Mouse (Mus musculus): ENCODE results near the gene Dok3. TPM values are rescaled to one million over a fixed set of nuclear protein-coding genes. Genes with fewer than 3 reads are reported as not detected.

Dok3 gene
- polyA plus RNA-seq, 1 experiment, result 98.6 TPM

DNA sequence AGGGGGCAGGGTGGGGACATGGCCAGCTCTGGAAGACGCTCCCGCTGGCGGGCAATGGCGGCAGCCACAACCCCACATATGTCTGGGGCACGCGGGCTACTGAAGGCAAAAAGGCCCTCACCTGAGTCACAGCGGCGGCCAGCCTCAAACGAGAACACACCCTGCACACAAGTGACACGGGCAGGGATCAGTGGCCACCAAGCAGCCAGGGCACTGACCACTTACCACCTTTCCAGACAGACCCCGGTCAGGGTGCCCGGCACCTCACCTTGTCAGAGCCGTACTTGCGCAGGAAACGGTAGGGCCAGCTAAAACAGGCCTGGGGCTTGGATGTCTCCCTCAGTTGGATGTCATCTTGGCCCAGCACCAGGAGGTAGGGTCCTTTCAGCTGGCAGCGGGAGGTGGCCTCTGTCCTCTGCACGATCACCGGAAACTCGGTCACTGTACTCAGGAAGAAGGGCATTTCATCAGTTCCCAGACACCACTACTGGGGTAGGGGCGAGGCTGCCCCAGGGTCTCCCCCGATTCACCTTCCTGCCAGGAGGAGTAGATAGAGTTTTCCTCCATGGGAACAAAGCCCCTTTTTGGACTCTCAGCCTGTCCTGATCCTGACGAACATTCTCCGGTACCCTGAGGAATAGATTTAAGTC, 5.0 kb downstream of the Dok3 start:
- Histone ChIP-seq H3K36me3 (replicated peaks; ENCODE audit: low read length) (peaks cover 43% of the 10 kb centered on the region), H3K9me3 (peaks cover 10% of the 10 kb centered on the region), H3K27me3 (replicated peaks) (peaks cover 16% of the 10 kb centered on the region), H3K4me3 (replicated peaks) (no peak overlapping the region), H3K4me1 (peaks cover 63% of the 10 kb centered on the region)
- TF ChIP-seq GATA1 (IDR thresholded peaks at IDR 0.05; ENCODE audit: borderline replicate concordance, low read length) (no peak), FLI1 (IDR thresholded peaks at IDR 0.05; ENCODE audit: low read length) (no peak)

DNA sequence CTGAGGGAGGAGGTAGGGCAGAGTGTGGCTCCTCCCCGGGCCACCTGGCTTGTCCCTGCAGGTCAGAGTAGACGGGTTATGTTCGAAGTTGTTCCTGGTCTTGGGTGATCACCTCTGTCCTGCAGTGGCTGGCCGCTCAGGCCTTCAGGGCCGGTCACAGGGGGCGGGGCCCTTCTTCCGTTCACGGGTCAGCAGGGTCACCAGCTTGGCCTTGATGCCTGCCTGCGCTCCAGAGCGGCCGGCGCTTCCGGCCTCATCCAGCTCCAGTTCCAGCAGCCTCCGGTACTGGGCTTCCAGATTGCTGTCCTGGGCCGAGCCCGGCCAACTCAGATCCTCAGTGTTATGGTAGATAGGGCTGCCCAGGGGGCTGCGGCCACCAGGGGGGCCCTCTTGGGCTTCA, 5.8 kb downstream of the Dok3 start:
- no peak for TF ChIP-seq FLI1 (IDR thresholded peaks at IDR 0.05; ENCODE audit: low read length)
- TF ChIP-seq GATA1 (IDR thresholded peaks at IDR 0.05; ENCODE audit: borderline replicate concordance, low read length), result no peak
- Histone ChIP-seq H3K36me3 (replicated peaks; ENCODE audit: low read length) (peaks cover 41% of the 10 kb centered on the region), H3K27me3 (replicated peaks) (peaks cover 16% of the 10 kb centered on the region), H3K4me3 (replicated peaks) (no peak overlapping the region), H3K4me1 (peaks cover 55% of the 10 kb centered on the region), H3K9me3 (peaks cover 10% of the 10 kb centered on the region)

DNA sequence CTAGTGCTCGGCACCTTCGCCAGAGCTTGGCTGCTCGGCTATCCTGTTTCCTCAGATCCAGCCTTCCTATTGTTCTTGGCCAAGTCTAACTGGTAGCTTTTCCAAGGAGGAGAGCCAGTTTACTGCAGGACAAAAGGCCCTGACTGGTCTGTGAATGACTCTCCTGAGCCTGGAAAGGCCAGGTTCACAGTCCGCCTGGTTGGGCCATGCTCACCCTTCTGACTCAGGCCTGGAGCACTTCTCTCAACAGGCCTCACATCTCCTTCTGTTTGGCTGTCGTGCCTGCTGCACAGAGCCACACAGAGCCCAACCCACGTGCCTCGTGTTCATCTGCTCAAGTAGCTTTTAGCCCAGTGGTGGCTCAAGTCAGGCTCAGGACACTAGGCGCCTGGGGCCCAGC, 6.4 kb downstream of the Dok3 start:
- H3K36me3 ChIP-seq (replicated peaks; ENCODE audit: low read length), result peaks cover 41% of the 10 kb centered on the region

DNA sequence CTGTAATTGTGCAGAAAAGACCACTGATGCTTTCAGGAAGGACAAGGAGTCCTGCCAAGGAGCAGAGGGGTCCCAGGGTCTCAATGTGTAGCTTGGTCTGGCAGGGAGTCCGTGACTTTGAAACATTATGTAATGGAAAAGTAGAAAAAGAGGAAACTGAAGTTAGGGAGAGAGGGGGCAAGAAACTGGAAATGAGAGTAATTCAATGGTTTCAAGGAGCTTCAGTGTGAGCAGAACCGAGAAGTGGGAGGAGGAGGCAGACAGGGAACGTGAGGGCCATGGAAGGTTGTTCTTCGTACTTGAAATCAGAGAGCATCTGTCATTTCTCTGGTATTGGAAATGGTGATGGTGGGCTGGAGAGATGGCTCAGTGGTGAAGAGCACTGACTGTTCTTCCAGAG, 9.5 kb downstream of the Dok3 start:
- no peak for TF ChIP-seq FLI1 (IDR thresholded peaks at IDR 0.05; ENCODE audit: low read length)
- no peak for TF ChIP-seq GATA1 (IDR thresholded peaks at IDR 0.05; ENCODE audit: borderline replicate concordance, low read length)
- H3K27me3 ChIP-seq (replicated peaks), result peaks cover 23% of the 10 kb centered on the region

More for the DNA sequence above, 6.4 kb downstream of the Dok3 start:
- Histone ChIP-seq H3K4me3 (replicated peaks) (no peak overlapping the region), H3K27me3 (replicated peaks) (peaks cover 16% of the 10 kb centered on the region), H3K9me3 (peaks cover 10% of the 10 kb centered on the region), H3K4me1 (peaks cover 53% of the 10 kb centered on the region)
- TF ChIP-seq GATA1 (IDR thresholded peaks at IDR 0.05; ENCODE audit: borderline replicate concordance, low read length), result no peak
- no peak for TF ChIP-seq FLI1 (IDR thresholded peaks at IDR 0.05; ENCODE audit: low read length)

DNA sequence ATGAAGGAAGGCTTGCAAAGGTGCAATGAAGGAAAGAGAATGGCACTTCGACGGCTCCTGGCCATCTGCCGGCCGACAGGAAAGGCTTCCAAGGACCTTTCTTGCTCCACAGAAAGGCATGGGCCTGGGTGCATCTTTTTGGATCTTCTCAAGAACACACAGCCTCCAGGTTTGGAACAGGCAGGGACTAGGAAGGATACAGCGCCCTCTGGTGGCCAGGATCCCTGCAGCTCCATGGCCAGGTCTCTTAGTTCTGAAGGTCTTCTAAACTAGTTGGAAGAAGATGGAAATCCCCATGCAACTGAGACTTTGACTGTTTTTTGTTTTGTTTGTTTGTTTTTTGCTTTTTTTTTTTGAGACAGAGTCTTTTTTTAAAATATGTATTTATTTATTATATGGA, 12.1 kb downstream of the Dok3 start:
- TF ChIP-seq FLI1 (IDR thresholded peaks at IDR 0.05; ENCODE audit: low read length) (no peak), GATA1 (IDR thresholded peaks at IDR 0.05; ENCODE audit: borderline replicate concordance, low read length) (no peak)

More for the DNA sequence above, 9.5 kb downstream of the Dok3 start:
- peaks cover 28% of the 10 kb centered on the region for H3K4me1 ChIP-seq
- peaks cover 22% of the 10 kb centered on the region for H3K36me3 ChIP-seq (replicated peaks; ENCODE audit: low read length)
- peaks cover 10% of the 10 kb centered on the region for H3K9me3 ChIP-seq
- no peak overlapping the region for H3K4me3 ChIP-seq (replicated peaks)

DNA sequence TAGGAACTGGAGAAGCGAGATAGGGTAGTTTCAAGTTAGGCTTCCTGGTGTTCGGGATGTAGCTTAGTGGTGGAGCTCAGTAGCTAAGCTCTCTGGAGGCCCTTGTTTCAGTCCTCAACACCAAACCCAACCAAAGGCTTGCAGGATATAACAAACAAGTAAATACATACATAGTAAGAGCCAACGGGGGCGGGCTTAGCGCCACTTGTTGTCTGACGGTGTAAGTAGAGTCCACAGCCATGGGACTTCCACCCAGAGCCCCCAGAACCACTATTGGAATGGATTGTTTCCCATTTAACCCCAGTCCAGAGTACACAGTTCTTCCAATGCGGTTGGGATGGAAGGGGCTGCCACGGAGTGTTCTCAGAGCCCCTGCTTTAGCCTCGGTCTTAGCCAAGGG, 15.3 kb downstream of the Dok3 start:
- no peak for TF ChIP-seq GATA1 (IDR thresholded peaks at IDR 0.05; ENCODE audit: borderline replicate concordance, low read length)
- TF ChIP-seq FLI1 (IDR thresholded peaks at IDR 0.05; ENCODE audit: low read length), result no peak
- H3K36me3 ChIP-seq (replicated peaks; ENCODE audit: low read length), result peaks cover 36% of the 10 kb centered on the region
- H3K27me3 ChIP-seq (replicated peaks), result peaks cover 8% of the 10 kb centered on the region
- H3K9me3 ChIP-seq, result no peaks in the 10 kb centered on the region
- peaks cover 55% of the 10 kb centered on the region for H3K4me1 ChIP-seq
- peak overlapping the region; percentile 96 for H3K4me3 ChIP-seq (replicated peaks)

More for the DNA sequence above, 12.1 kb downstream of the Dok3 start:
- Histone ChIP-seq H3K9me3 (peaks cover 10% of the 10 kb centered on the region), H3K27me3 (replicated peaks) (peaks cover 24% of the 10 kb centered on the region), H3K4me3 (replicated peaks) (no peak overlapping the region), H3K36me3 (replicated peaks; ENCODE audit: low read length) (peaks cover 5% of the 10 kb centered on the region), H3K4me1 (peaks cover 28% of the 10 kb centered on the region)

DNA sequence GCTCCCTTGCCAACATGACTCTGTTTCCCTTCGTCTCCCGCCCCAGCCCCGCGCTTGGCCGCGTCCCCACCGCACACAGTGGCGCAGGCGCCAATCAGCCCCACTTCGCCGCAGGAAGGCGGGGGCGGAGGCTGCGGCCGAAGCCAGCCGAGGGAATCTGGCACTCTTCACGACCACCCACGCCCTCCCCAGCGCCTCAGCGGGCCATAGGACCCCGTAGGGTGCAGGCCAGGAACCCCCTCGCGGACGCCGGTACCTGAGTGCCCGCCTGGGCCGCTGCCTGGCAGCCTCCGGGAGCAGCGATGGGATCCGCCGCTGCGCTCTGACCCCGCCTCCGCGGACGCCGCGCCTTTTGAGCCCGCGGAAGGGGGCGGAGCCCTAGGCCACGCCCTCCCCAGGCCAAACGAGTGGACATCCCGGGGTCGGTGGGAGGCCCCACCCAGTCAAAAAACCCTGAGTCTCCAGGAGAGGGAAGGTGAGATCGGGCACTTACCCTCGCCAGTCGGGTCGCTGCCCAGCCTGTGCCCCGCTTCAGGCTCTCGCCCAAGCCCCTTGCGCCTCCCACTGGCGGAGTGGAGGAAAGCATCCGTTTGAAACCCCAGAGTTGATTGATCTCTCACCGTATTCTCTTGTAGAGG, 15.9 kb downstream of the Dok3 start, which contains the start of gene Pdlim7:
Gene Pdlim7, minus strand, starts transcription at position 566 of the 638 bp plus-strand sequence.
- H3K36me3 ChIP-seq (replicated peaks; ENCODE audit: low read length), result peaks cover 42% of the 10 kb centered on the region
- H3K27me3 ChIP-seq (replicated peaks), result peaks cover 8% of the 10 kb centered on the region
- TF ChIP-seq FLI1 (IDR thresholded peaks at IDR 0.05; ENCODE audit: low read length), result no peak
- no peak for TF ChIP-seq GATA1 (IDR thresholded peaks at IDR 0.05; ENCODE audit: borderline replicate concordance, low read length)

DNA sequence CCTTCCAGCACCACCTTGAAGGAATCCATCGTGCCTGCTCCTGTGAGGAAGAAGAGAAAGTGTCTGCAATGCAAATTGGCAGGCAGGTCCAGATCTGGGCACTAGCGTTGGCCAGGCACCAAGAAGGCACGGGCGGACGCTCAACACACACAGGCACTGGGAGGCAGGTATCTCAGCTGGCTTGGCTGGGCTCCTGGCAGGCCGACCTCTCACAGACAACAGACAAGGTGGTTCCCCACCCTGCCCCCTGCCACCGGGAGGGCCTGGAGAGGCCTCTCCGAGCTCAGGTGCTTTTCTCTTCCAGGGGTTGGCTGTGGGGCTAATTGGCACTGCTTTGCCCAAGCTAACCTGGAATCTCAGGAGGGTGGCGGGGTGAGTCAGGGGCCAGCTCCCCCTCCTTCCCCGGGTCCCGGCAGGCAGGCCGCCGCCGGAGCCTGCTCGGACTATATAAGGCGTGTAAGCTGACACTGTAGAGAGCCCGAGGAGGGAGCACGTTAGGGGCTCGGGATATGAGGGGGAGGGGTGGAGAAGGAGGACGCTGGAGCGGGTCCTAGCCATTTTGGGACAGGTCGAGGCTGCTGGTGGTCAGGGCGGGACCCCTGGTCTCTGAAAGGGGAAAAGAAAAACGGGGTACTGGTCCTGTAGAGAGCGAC, 16.6 kb downstream of the Dok3 start:
- peaks cover 62% of the 10 kb centered on the region for H3K4me1 ChIP-seq
- peaks cover 8% of the 10 kb centered on the region for H3K27me3 ChIP-seq (replicated peaks)
- H3K36me3 ChIP-seq (replicated peaks; ENCODE audit: low read length), result peaks cover 49% of the 10 kb centered on the region
- no peak for TF ChIP-seq GATA1 (IDR thresholded peaks at IDR 0.05; ENCODE audit: borderline replicate concordance, low read length)
- TF ChIP-seq FLI1 (IDR thresholded peaks at IDR 0.05; ENCODE audit: low read length), result no peak
- no peaks in the 10 kb centered on the region for H3K9me3 ChIP-seq
- peak overlapping the region; percentile 96 for H3K4me3 ChIP-seq (replicated peaks)

More for the DNA sequence above, 15.9 kb downstream of the Dok3 start, which contains the start of gene Pdlim7:
- Histone ChIP-seq H3K4me1 (peaks cover 61% of the 10 kb centered on the region), H3K4me3 (replicated peaks) (peak within 1 kb of the TSS; percentile 96), H3K9me3 (no peaks in the 10 kb centered on the region)

DNA sequence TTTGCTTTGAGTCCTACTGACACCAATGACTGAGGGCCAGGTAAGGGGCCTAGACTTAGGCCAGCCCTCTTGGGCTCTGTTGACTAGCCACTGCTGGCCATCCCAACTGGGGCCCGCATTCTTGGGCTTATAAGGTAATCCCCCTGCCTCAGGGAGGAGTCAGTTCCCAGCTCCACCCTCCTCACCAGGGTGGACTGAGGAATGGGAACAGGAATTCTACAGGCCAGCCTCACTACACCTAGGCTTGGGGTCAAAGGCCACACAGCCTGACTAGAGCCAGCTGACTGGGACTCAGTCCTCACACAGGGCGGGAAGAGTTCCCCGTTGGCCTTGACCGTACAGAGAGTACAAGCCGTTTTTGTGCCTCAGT, 17.6 kb downstream of the Dok3 start:
- Histone ChIP-seq H3K27me3 (replicated peaks) (peaks cover 8% of the 10 kb centered on the region), H3K4me3 (replicated peaks) (peak overlapping the region; percentile 96), H3K4me1 (peaks cover 68% of the 10 kb centered on the region), H3K9me3 (no peaks in the 10 kb centered on the region), H3K36me3 (replicated peaks; ENCODE audit: low read length) (peaks cover 60% of the 10 kb centered on the region)
- no peak for TF ChIP-seq FLI1 (IDR thresholded peaks at IDR 0.05; ENCODE audit: low read length)
- no peak for TF ChIP-seq GATA1 (IDR thresholded peaks at IDR 0.05; ENCODE audit: borderline replicate concordance, low read length)

Measured in megakaryocyte, embryonic 14.5 days (primary cell).